Mouse (Mus musculus) heart, embryonic 15.5 days (tissue): Measurements from ENCODE around the gene Flad1. TPM values are rescaled to one million over a fixed set of nuclear protein-coding genes. Genes with fewer than 3 reads are reported as not detected.
A peak's percentile ranks its signal among the peaks of the same experiment; 100 is the strongest.

Experiments
- ATAC-seq: fragments of 200-750 bp; cut with Nextera tagmentation; replicated peaks from 2 replicates; pipeline ENCODE4 v1.8.0; 2017; ENCODE audit warnings: low read depth, moderate TSS enrichment; ENCODE audit not compliant: insufficient number of reproducible peaks, insufficient read depth, low FRiP score
- H3K27ac ChIP-seq: fragments of 300-500 bp; sonication (generic); 2 replicates; pipeline ENCODE4 v1.5.1; 2015; ENCODE audit warnings: mild to moderate bottlenecking, inconsistent platforms
- H3K27me3 ChIP-seq: fragments of 300-500 bp; sonication (generic); 2 replicates; pipeline ENCODE4 v1.6.1; 2015; ENCODE audit warnings: inconsistent platforms
- H3K36me3 ChIP-seq: fragments of 300-500 bp; sonication (generic); 2 replicates; pipeline ENCODE4 v1.6.1; 2015; ENCODE audit warnings: mild to moderate bottlenecking, inconsistent platforms
- H3K4me1 ChIP-seq: fragments of 300-500 bp; sonication (generic); replicated peaks from 2 replicates; pipeline ENCODE4 v1.6.1; 2015; ENCODE audit warnings: inconsistent platforms
- H3K4me2 ChIP-seq: fragments of 300-500 bp; sonication (generic); 2 replicates; pipeline ENCODE4 v1.6.1; 2015; ENCODE audit warnings: inconsistent platforms, mild to moderate bottlenecking, moderate library complexity
- H3K4me3 ChIP-seq: fragments of 300-500 bp; sonication (generic); 2 replicates; pipeline ENCODE4 v1.5.1; 2015; ENCODE audit warnings: mild to moderate bottlenecking, inconsistent platforms
- H3K9ac ChIP-seq: fragments of 300-500 bp; sonication (generic); 2 replicates; pipeline ENCODE4 v1.6.1; 2015; ENCODE audit warnings: mild to moderate bottlenecking, inconsistent platforms
- H3K9me3 ChIP-seq: fragments of 300-500 bp; sonication (generic); replicated peaks from 2 replicates; pipeline ENCODE4 v1.6.1; 2016; ENCODE audit warnings: inconsistent platforms
- WGBS: fragments of 180-500 bp; shearing (Covaris S2); methylation state at CpG from one replicate; pipeline ENCODE4 v1.1.7; 2015; ENCODE audit warnings: mixed read lengths; 5-methylcytosine and 5-hydroxymethylcytosine counted together
- polyA plus RNA-seq: library from polyadenylated mRNA; unstranded; fragments of >200 nt; fragmentation: Nextera tagmentation; extraction: Ambion mirVana; gene quantifications from 2 replicates; pipeline ENCODE4 v1.2.1, GENCODE M21; 2015

The Flad1 gene
- polyA plus RNA-seq, 1 experiment from 2014 or later: 34.0 TPM

GRCm38 (mm10) chr3:89417131-89417530, 5.5 kb upstream of the Flad1 start:
- Histone ChIP-seq H3K27ac (peak overlapping the region; percentile 99), H3K36me3 (peaks cover 28% of the 10 kb centered on the region), H3K27me3 (no peaks in the 10 kb centered on the region), H3K9ac (peak overlapping the region; percentile 58), H3K4me2 (peak overlapping the region; percentile 71), H3K4me1 (peaks cover 32% of the 10 kb centered on the region), H3K9me3 (no peaks in the 10 kb centered on the region), H3K4me3 (peak overlapping the region; percentile 70)
- ATAC-seq: no peak
- 19% methylated on average over 2 of the region's 2 CpGs for WGBS

- 94% methylated on average over 8 of the region's 8 CpGs for WGBS
Measured at GRCm38 (mm10) chr3:89416158-89416557, 4.5 kb upstream of the Flad1 start.

DNA sequence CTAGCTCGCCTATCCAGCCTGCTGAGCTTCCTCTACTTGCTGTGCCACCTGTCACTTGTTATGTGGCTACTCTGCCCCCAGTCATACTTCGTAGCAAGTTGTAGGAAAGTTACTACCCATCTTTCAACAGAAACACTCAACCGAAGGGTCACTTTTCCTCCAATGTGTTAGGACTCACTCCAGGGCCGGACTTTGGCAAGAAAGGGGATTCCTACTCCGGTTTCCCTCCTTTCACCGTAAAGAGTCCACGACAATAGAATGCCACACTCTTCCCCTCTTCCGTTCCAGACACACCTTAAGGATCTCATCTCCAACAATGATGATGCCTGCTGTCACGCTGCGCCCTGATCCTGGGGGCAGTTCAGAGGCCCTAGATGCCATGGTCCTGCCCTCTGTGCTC, 806 bp downstream of the Flad1 start:
- H3K9ac ChIP-seq: peak overlapping the region; percentile 62
- peaks cover 26% of the 10 kb centered on the region for H3K36me3 ChIP-seq
- WGBS: 72% methylated on average over 10 of the region's 10 CpGs
- no peaks in the 10 kb centered on the region for H3K9me3 ChIP-seq
- no peaks in the 10 kb centered on the region for H3K27me3 ChIP-seq
- ATAC-seq: no peak
- H3K4me2 ChIP-seq: peak overlapping the region; percentile 80
- peak overlapping the region; percentile 64 for H3K4me3 ChIP-seq
- H3K27ac ChIP-seq: peak overlapping the region; percentile 29; the same call in 1 of the 2 replicates
- H3K4me1 ChIP-seq: peaks cover 8% of the 10 kb centered on the region

More at GRCm38 (mm10) chr3:89416158-89416557, 4.5 kb upstream of the Flad1 start:
- no peak overlapping the region for H3K9ac ChIP-seq
- ATAC-seq: no peak
- no peaks in the 10 kb centered on the region for H3K9me3 ChIP-seq
- H3K4me3 ChIP-seq: 0 out of 2 replicates have a peak overlapping the region, but pooled peaks have one; percentile 4
- peaks cover 28% of the 10 kb centered on the region for H3K36me3 ChIP-seq
- no peak overlapping the region for H3K27ac ChIP-seq
- H3K4me2 ChIP-seq: no peak overlapping the region
- no peaks in the 10 kb centered on the region for H3K27me3 ChIP-seq
- H3K4me1 ChIP-seq: peaks cover 24% of the 10 kb centered on the region

DNA sequence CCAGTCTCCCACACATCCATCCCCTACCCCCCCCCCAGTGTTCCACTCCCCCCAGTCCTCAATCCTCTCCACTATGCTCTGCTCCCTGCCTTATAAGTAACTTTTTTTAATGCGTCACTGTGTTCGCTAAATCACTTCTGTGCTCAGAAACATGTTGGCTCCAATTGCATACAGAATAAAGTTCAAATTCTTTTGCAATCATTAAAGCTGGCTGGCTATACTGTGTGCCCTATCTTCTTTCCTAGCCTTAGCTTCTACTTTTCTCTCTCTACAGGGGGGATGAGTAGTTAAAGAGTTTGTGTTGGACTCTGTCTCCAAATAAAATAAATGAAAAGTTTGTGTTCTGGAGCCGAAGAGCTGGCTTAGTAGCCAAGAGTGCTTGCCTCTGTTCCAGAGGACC, 2.0 kb downstream of the Flad1 start:
- WGBS: 91% methylated on average over 3 of the region's 3 CpGs
- Histone ChIP-seq H3K4me3 (no peak overlapping the region), H3K4me1 (peaks cover 8% of the 10 kb centered on the region), H3K9me3 (no peaks in the 10 kb centered on the region), H3K27me3 (no peaks in the 10 kb centered on the region), H3K36me3 (peaks cover 23% of the 10 kb centered on the region), H3K4me2 (no peak overlapping the region), H3K27ac (no peak overlapping the region), H3K9ac (no peak overlapping the region)
- ATAC-seq: no peak

DNA sequence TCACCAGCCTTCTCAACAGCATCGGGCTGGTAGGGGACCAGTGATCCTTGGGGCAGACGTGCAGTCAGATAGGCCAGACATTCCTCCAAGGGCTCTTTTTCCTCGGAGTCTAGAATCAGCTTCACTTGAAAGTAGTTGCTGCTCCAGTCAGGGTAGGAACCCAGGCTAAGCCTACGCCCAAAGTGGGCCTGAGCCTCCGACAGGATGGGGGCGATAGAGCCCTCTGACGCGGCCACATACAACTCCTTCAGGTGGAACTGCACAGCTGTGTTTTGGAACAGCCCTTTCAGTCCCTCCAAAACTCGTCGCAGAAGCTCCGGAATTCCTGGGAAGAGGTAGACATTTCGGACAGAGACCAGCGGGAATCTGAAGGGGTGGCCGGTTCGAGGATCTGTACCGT, 3.2 kb downstream of the Flad1 start:
- H3K27ac ChIP-seq: no peak overlapping the region
- no peak overlapping the region for H3K9ac ChIP-seq
- H3K9me3 ChIP-seq: no peaks in the 10 kb centered on the region
- ATAC-seq: no peak
- no peak overlapping the region for H3K4me2 ChIP-seq
- no peak overlapping the region for H3K4me3 ChIP-seq
- peaks cover 27% of the 10 kb centered on the region for H3K36me3 ChIP-seq
- H3K4me1 ChIP-seq: peaks cover 8% of the 10 kb centered on the region
- WGBS: 63% methylated on average over 16 of the region's 16 CpGs
- H3K27me3 ChIP-seq: no peaks in the 10 kb centered on the region

GRCm38 (mm10) chr3:89406887-89407286, 4.8 kb downstream of the Flad1 start:
- no peak overlapping the region for H3K27ac ChIP-seq
- no peak overlapping the region for H3K4me2 ChIP-seq
- H3K4me3 ChIP-seq: no peak overlapping the region
- H3K36me3 ChIP-seq: peaks cover 37% of the 10 kb centered on the region
- H3K9ac ChIP-seq: no peak overlapping the region
- H3K4me1 ChIP-seq: peaks cover 8% of the 10 kb centered on the region
- WGBS: 90% methylated on average over 6 of the region's 6 CpGs
- no peaks in the 10 kb centered on the region for H3K27me3 ChIP-seq
- ATAC-seq: no peak
- no peaks in the 10 kb centered on the region for H3K9me3 ChIP-seq

DNA sequence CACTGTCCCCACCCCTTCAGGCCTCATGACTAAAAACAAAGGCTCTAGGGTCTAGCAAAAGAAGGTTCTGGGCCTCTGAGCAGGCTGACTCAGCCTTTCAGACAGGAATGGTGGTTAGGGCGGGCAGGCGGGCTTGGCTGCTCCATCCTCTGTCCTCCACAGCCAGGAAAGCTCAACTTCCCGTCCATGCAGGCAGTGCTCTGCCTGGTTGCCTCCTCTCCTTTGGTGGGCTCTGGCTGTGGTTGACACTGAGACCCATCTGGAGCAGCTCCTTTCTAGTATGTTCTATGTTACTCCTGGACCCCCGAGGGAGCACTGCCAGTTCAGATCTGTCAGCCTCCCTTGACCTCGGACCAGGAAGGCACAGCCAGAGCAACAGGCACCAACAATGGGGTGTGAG, 9.0 kb downstream of the Flad1 start, which contains the start of gene Lenep:
TSS of gene Lenep (minus strand) at position 101 of the 400 bp plus-strand sequence.
- Histone ChIP-seq H3K27ac (no peak within 1 kb of the TSS), H3K36me3 (peaks cover 39% of the 10 kb centered on the region), H3K9ac (no peak within 1 kb of the TSS), H3K9me3 (no peaks in the 10 kb centered on the region), H3K4me3 (no peak within 1 kb of the TSS), H3K27me3 (no peaks in the 10 kb centered on the region), H3K4me1 (no peaks in the 10 kb centered on the region), H3K4me2 (no peak within 1 kb of the TSS)
- ATAC-seq: no peak
- 74% methylated on average over 5 of the region's 5 CpGs for WGBS

DNA sequence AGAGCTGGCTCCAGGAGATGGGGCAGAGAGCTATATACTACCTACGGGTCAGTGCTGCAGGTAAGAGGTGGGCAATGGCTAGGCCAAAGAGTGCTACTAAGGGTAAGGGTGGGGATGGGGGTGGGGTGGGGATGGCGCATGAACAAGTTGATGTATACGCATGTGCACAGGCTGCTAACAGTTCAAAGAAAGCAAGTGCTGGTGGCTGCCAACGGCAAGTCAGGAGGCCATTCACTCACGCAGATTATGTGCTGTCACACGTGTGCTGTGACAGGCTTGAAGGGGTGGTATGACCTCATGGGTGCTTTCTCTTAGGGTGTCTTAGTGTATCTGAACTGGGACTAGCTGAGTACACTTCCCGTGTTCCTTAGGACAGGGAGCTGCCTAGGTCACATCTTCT, 10.3 kb downstream of the Flad1 start:
- ATAC-seq: no peak
- Histone ChIP-seq H3K9ac (no peak overlapping the region), H3K4me2 (no peak overlapping the region), H3K9me3 (no peaks in the 10 kb centered on the region), H3K4me3 (no peak overlapping the region), H3K27ac (no peak overlapping the region), H3K36me3 (peaks cover 34% of the 10 kb centered on the region), H3K4me1 (peaks cover 8% of the 10 kb centered on the region), H3K27me3 (no peaks in the 10 kb centered on the region)
- 84% methylated on average over 7 of the region's 7 CpGs for WGBS

GRCm38 (mm10) chr3:89396654-89397005, 15.0 kb downstream of the Flad1 start:
- peak overlapping the region; percentile 63 for H3K9ac ChIP-seq
- WGBS: 0% methylated on average over 4 of the region's 4 CpGs
- no peaks in the 10 kb centered on the region for H3K27me3 ChIP-seq
- H3K4me1 ChIP-seq: peaks cover 31% of the 10 kb centered on the region
- peak overlapping the region; percentile 96 for H3K4me2 ChIP-seq
- no peaks in the 10 kb centered on the region for H3K9me3 ChIP-seq
- ATAC-seq: no peak
- H3K27ac ChIP-seq: peak overlapping the region; percentile 94
- H3K36me3 ChIP-seq: peaks cover 3% of the 10 kb centered on the region; the same call in 1 of the 2 replicates
- peak overlapping the region; percentile 73 for H3K4me3 ChIP-seq

- peak overlapping the region; percentile 96 for H3K4me2 ChIP-seq
- no peaks in the 10 kb centered on the region for H3K9me3 ChIP-seq
- no peak for ATAC-seq
- H3K4me1 ChIP-seq: peaks cover 37% of the 10 kb centered on the region
- under 1% methylated on average over 44 of the region's 44 CpGs for WGBS
- H3K9ac ChIP-seq: peak overlapping the region; percentile 63
- peak overlapping the region; percentile 73 for H3K4me3 ChIP-seq
- peak overlapping the region; percentile 94 for H3K27ac ChIP-seq
- H3K36me3 ChIP-seq: no peaks in the 10 kb centered on the region
- no peaks in the 10 kb centered on the region for H3K27me3 ChIP-seq
Measured at GRCm38 (mm10) chr3:89395806-89396653, 15.6 kb downstream of the Flad1 start.

- Histone ChIP-seq H3K4me3 (peak overlapping the region; percentile 73), H3K27me3 (no peaks in the 10 kb centered on the region), H3K9me3 (no peaks in the 10 kb centered on the region), H3K4me1 (peaks cover 43% of the 10 kb centered on the region), H3K36me3 (no peaks in the 10 kb centered on the region), H3K4me2 (peak overlapping the region; percentile 96), H3K27ac (peak overlapping the region; percentile 94), H3K9ac (peak overlapping the region; percentile 63)
- ATAC-seq: no peak
- WGBS: 3% methylated on average over 10 of the region's 10 CpGs
Measured at GRCm38 (mm10) chr3:89395419-89395805, 16.3 kb downstream of the Flad1 start.

DNA sequence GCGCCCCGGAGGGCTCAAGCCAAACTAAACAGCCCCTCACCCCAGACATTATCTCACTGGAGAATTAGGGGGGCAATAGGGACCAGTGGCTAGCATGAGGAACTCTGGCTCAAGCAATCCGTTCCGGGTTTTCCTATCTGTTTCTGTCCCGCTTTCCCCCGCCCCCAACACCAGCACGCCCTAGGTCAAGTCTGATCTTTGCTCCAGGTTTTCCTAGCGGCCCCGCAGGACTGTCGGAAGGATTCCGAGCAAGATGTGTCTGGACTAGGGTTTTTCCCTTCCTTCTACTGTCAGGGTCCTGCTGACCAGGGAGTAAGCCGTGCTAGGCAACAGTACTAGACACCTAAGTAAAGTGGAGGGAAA, 16.8 kb downstream of the Flad1 start:
- WGBS: under 1% methylated on average over 11 of the region's 12 CpGs
- Histone ChIP-seq H3K4me3 (peak overlapping the region; percentile 73), H3K27me3 (no peaks in the 10 kb centered on the region), H3K4me1 (peaks cover 48% of the 10 kb centered on the region), H3K27ac (peak overlapping the region; percentile 94), H3K9ac (peak overlapping the region; percentile 63), H3K4me2 (peak overlapping the region; percentile 96), H3K9me3 (no peaks in the 10 kb centered on the region), H3K36me3 (no peaks in the 10 kb centered on the region)
- ATAC-seq: peak; percentile 9; the same call in 1 of the 2 replicates
